Mouse (Mus musculus) lung, postnatal 36 days (tissue): ENCODE measurements around the gene Cept1.
A peak's percentile ranks its signal among the peaks of the same experiment; 100 is the strongest.
"Not testable (repeated sequence)": the region's sequence is repeated elsewhere in the genome, so short reads cannot be mapped to it uniquely, and the experiment has no call there.

Experiments
- DNase-seq: peaks from one replicate; pipeline ENCODE4 v3.0.0; 2022; ENCODE audit warnings: mixed read lengths

Cept1 gene

GRCm38 (mm10) chr3:106547171-106547923 is at the start of gene Cept1, which contains the start of gene Dram2:
Cept1 (minus strand) TSS chr3:106547802.
Dram2 (plus strand) TSS chr3:106547798.
- DNase-seq = peak; percentile 99

DNA sequence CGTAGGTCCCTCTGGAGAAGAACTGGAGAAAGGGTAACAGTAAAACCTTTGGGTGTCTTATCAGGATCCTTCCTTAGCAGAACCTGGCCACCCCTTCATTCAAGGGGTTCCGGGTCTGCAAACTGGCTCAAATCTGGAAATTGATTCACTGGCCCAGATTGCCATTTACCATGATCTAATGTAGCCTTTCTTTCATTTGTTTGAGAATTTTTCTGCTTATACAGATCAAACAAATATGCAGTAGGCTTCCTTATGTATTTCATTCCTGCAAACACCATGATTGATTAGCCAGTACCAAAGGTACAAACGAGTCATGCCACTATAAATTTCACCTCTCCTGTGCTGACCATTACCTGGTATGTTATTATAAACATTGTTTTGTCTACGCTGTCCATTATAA is 46.0 kb upstream of the Cept1 start:
- not testable (repeated sequence) for DNase-seq

GRCm38 (mm10) chr3:106579296-106579695 is 31.7 kb upstream of the Cept1 start:
- no peak for DNase-seq

- DNase-seq = no peak
Observed at GRCm38 (mm10) chr3:106573191-106573590, 25.6 kb upstream of the Cept1 start.

DNA sequence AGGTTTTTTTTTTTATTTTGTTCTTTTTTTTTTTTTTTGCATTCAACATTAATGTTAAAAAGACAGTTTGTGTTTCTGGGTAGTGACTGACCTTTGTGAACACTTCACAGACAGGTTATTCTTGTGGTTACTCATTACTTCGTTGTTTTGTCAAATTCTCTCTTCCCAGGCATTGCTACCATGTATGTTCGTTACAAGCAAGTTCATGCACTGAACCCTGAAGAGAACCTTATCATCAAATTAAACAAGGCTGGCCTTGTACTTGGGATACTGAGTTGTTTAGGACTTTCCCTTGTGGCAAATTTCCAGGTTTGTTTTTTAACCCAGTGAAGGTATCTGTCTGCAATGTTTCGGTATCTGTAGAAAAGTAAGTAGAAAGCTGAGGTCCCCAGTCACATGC is 18.3 kb upstream of the Cept1 start:
- no peak for DNase-seq

GRCm38 (mm10) chr3:106558271-106558670 is 10.7 kb upstream of the Cept1 start:
- DNase-seq = no peak

DNA sequence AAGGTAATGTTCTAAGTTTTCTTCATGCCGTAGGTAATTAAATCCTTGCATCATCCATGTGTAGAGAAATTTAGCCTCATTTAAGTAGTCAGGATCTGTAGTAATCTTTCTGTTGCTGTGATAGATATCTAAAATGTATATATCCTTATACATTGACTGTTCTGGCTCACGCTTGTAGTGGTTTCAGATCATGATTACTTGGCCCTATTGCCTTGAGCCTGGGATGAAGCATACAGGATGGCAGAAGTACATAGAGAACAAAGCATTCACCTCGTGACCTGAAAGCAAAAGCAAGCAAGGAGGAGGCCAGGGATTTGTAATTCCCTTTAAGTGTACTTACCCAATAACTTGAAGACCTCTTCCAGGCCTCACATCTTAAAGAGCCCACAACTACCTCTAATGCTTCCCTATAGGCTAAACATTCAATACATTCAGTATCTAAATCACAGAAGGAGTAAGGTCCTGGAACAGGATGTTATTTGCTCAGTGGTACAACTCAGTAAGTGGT is 8.2 kb upstream of the Cept1 start:
- DNase-seq = peak; percentile 31

GRCm38 (mm10) chr3:106553411-106553810 is 5.8 kb upstream of the Cept1 start:
- DNase-seq = peak; percentile 37

GRCm38 (mm10) chr3:106548971-106549370 is 1.4 kb upstream of the Cept1 start:
- DNase-seq = no peak

- peak; percentile 83 for DNase-seq
Observed at GRCm38 (mm10) chr3:106547924-106548539, 430 bp upstream of the Cept1 start.

DNA sequence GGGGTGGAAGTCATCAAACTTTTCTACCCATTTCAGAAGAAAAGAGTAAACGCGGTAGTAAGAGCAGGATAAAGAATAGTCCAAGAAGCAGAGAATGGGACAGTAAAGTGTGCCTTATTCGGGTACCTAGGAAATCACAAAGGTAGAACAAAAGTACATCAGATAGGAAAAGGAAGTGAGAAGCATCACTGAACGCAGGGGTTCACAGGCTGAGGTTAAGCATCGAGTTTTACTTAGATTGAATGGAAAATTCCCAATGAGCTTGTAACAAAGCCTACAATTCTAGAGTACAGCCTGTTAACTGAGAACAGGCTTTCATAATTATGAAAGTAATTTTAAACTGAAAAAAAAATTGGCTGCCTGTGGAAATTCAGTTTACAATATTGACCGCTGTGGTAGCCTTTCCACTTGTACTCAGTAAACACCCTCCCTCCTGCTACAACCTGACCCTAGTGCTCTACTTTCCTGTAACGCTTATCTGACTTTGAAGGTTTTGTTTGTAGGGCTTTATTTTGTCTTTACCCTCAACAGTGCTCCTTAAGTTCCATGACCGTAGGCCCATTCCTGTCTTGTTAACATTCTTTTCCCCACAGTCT is 2.8 kb downstream of the Cept1 start:
- no peak for DNase-seq

DNA sequence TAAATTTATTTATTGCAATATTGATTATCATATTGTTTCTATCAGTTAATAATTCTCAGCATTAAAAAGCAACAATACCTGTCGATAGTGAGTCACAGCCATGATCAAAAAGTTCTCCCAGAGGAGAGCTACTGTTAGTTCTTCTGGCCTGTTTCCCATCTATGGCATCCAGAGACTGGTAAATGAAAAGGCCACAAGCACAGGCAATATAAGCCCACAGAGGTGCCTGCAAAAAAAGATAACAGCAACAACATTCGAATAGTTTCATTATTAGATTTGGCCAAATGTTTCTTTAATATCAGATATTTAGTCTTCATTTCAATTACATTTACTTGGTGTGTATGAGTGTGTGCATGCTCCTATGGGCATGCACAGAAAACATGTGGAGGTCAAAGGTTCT is 14.3 kb downstream of the Cept1 start:
- no peak for DNase-seq

GRCm38 (mm10) chr3:106528032-106528431 is 19.6 kb downstream of the Cept1 start:
- DNase-seq = no peak

DNA sequence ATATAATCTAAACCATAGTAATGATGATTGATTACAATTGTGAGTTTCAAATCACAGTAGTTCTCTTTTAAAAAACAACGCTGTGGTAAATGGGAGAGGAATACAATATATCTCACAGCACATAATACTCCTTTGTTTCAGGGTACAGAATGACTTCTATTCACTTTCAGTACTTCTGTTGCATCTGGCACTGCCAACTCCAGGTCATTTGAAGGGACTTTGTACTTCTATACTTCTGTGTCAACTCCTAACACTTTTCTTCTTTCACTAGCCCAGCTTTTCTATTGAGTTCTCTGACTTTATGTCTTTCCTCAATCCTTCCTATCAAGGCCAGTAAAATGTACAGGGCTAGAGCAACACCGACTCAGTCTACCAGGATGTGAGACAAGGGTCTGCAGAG is 21.2 kb downstream of the Cept1 start:
- DNase-seq = no peak

DNA sequence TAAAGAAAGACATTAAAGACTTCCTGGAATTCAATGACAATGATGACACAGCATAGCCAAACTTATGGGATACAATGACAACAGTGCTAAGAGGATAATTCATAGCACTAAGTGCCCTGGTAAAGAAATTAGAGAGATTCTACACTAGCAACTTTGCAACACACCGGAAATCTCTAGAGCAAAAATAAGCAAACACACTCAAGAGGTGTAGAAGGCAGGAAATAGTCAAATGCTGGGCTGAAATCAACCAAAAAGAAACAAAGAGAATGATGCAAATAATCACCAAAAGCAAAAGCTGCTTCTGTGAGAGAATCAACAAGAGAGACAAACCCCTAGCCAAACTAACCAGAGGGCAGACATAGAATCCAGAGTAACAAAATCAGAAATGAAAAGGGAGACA is 24.9 kb downstream of the Cept1 start:
- no peak for DNase-seq

DNA sequence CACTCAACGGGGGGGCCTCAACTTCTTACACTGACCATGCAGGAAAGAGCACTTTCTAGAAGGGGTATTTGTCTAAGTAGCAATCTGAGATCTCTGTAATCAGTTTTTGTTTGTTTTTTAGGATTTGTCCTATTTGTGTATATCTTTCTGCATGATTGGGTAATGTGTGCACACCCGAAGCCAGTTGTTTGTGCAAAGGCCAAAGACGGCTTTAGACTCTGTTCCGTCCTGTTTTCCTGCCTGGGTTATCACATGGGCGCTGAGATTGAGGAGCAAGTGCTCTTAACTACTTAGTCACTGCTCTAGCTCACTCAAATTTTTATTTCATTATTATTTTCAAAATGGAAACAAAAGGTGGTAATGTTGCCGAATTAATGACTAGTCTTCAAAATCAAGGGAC is 32.6 kb downstream of the Cept1 start:
- no peak for DNase-seq

DNA sequence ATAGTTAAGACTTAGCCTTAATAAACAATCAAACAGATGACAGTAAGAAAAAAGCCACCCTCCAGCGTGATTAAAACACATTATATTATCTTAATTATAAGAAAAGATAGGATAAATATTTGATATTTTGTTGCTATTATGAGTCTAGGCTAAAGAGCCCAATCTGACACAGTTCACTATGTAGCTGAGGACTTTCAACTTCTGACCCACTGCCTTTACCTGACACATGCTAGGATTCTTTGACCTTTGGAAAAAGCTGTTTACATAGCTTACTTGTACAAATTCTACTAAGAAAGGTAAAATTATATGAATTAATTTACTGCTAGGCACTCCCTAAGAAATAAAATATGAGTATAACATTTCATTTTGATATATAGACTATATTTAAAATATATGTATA is 36.9 kb downstream of the Cept1 start:
- no peak for DNase-seq

- DNase-seq = no peak
Observed at GRCm38 (mm10) chr3:106502892-106503291, 44.7 kb downstream of the Cept1 start.

GRCm38 (mm10) chr3:106500510-106500909 is 47.1 kb downstream of the Cept1 start:
- DNase-seq = no peak

GRCm38 (mm10) chr3:106496996-106497395 is 50.6 kb downstream of the Cept1 start:
- no peak for DNase-seq

DNA sequence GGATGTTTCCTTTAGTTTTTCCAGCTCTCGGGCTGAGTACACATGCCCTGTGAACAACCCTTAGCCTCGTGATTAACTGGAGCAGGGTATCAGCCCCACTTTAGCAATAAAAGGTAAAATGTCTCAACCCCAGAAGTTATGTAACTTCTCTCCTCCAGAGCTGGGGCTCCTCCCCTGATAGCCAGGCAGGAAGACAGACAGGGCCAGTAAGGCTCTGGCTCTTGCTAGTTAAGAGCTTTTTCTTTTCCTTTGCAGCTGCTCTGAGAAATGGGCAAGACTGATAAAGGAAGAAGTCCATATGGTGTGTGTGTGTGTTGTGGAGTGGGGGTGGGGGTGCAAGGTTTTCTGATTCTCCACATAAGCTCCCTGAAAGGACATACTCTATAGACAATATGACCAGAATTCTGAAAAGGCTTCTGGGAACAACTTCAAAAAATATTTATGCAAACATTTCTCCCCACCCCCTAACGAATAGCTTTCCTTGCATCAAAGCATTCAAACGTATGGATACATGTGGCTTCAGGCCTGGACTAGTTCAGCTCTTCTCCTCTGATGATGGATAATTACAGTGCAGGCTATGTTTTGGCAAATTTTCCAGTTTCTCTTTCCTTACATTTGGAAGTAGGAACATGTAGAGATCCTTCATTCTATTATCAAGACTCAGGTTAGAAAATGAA is 51.4 kb downstream of the Cept1 start:
- DNase-seq = peak; percentile 83

GRCm38 (mm10) chr3:106495346-106496044 is 52.1 kb downstream of the Cept1 start:
- DNase-seq = no peak
